Mouse (Mus musculus): ENCODE data around the gene Kcnj3.

Kcnj3 gene

GRCm38 (mm10) chr2:55505712-55506111 is 69.9 kb downstream of the Kcnj3 start:
- DNase-seq (ENCODE audit: low read depth, low spot score), result no peak

- no peak for DNase-seq (ENCODE audit: low read depth, low spot score)
Observed at GRCm38 (mm10) chr2:55517297-55517696, 81.5 kb downstream of the Kcnj3 start.

- no peak for DNase-seq (ENCODE audit: low read depth, low spot score)
Observed at GRCm38 (mm10) chr2:55532738-55533491, 97.1 kb downstream of the Kcnj3 start.

- no peak for DNase-seq (ENCODE audit: low read depth, low spot score)
Observed at GRCm38 (mm10) chr2:55534946-55535345, 99.2 kb downstream of the Kcnj3 start.

- DNase-seq (ENCODE audit: low read depth, low spot score), result no peak
Observed at GRCm38 (mm10) chr2:55535482-55535881, 99.7 kb downstream of the Kcnj3 start.

- no peak for DNase-seq (ENCODE audit: low read depth, low spot score)
Observed at GRCm38 (mm10) chr2:55547612-55548011, 111.8 kb downstream of the Kcnj3 start.

- DNase-seq (ENCODE audit: low read depth, low spot score), result no peak
Observed at GRCm38 (mm10) chr2:55558368-55558985, 122.7 kb downstream of the Kcnj3 start.

GRCm38 (mm10) chr2:55569291-55569690 is 133.5 kb downstream of the Kcnj3 start:
- DNase-seq (ENCODE audit: low read depth, low spot score), result no peak

GRCm38 (mm10) chr2:55571425-55571824 is 135.7 kb downstream of the Kcnj3 start:
- DNase-seq (ENCODE audit: low read depth, low spot score), result no peak

- no peak for DNase-seq (ENCODE audit: low read depth, low spot score)
Observed at GRCm38 (mm10) chr2:55580286-55580685, 144.5 kb downstream of the Kcnj3 start.

GRCm38 (mm10) chr2:55591226-55591988 is 155.6 kb downstream of the Kcnj3 start:
- DNase-seq (ENCODE audit: low read depth, low spot score), result no peak

Data from R1 (cell line).